Mouse (Mus musculus): ENCODE data around the gene Cept1.
"Not testable (repeated sequence)": the region's sequence is repeated elsewhere in the genome, so short reads cannot be mapped to it uniquely, and the experiment has no call there.

Gene Cept1

GRCm38 (mm10) chr3:106547171-106547923 is at the start of gene Cept1, which contains the start of gene Dram2:
TSS of gene Cept1 (minus strand) at chr3:106547802.
TSS of gene Dram2 (plus strand) at chr3:106547798.
- DNase-seq (ENCODE audit: low read depth, low spot score) = peak; percentile 91

- DNase-seq (ENCODE audit: low read depth, low spot score) = not testable (repeated sequence)
These were observed 46.0 kb upstream of the Cept1 start for GRCm38 (mm10) chr3:106593631-106594030.

GRCm38 (mm10) chr3:106579296-106579695 is 31.7 kb upstream of the Cept1 start:
- DNase-seq (ENCODE audit: low read depth, low spot score) = no peak

- DNase-seq (ENCODE audit: low read depth, low spot score) = no peak
These were observed 25.6 kb upstream of the Cept1 start for GRCm38 (mm10) chr3:106573191-106573590.

GRCm38 (mm10) chr3:106565876-106566275 is 18.3 kb upstream of the Cept1 start:
- no peak for DNase-seq (ENCODE audit: low read depth, low spot score)

GRCm38 (mm10) chr3:106558271-106558670 is 10.7 kb upstream of the Cept1 start:
- DNase-seq (ENCODE audit: low read depth, low spot score) = no peak

- DNase-seq (ENCODE audit: low read depth, low spot score) = no peak
These were observed 8.2 kb upstream of the Cept1 start for GRCm38 (mm10) chr3:106555743-106556250.

GRCm38 (mm10) chr3:106553411-106553810 is 5.8 kb upstream of the Cept1 start:
- DNase-seq (ENCODE audit: low read depth, low spot score) = no peak

GRCm38 (mm10) chr3:106548971-106549370 is 1.4 kb upstream of the Cept1 start:
- no peak for DNase-seq (ENCODE audit: low read depth, low spot score)

- DNase-seq (ENCODE audit: low read depth, low spot score) = no peak
These were observed 430 bp upstream of the Cept1 start for GRCm38 (mm10) chr3:106547924-106548539.

- no peak for DNase-seq (ENCODE audit: low read depth, low spot score)
These were observed 2.8 kb downstream of the Cept1 start for GRCm38 (mm10) chr3:106544721-106545316.

GRCm38 (mm10) chr3:106533277-106533676 is 14.3 kb downstream of the Cept1 start:
- DNase-seq (ENCODE audit: low read depth, low spot score) = no peak

- no peak for DNase-seq (ENCODE audit: low read depth, low spot score)
These were observed 19.6 kb downstream of the Cept1 start for GRCm38 (mm10) chr3:106528032-106528431.

GRCm38 (mm10) chr3:106526411-106526810 is 21.2 kb downstream of the Cept1 start:
- DNase-seq (ENCODE audit: low read depth, low spot score) = no peak

GRCm38 (mm10) chr3:106522730-106523129 is 24.9 kb downstream of the Cept1 start:
- no peak for DNase-seq (ENCODE audit: low read depth, low spot score)

GRCm38 (mm10) chr3:106515016-106515415 is 32.6 kb downstream of the Cept1 start:
- DNase-seq (ENCODE audit: low read depth, low spot score) = no peak

- no peak for DNase-seq (ENCODE audit: low read depth, low spot score)
These were observed 36.9 kb downstream of the Cept1 start for GRCm38 (mm10) chr3:106510669-106511068.

GRCm38 (mm10) chr3:106502892-106503291 is 44.7 kb downstream of the Cept1 start:
- no peak for DNase-seq (ENCODE audit: low read depth, low spot score)

- no peak for DNase-seq (ENCODE audit: low read depth, low spot score)
These were observed 47.1 kb downstream of the Cept1 start for GRCm38 (mm10) chr3:106500510-106500909.

GRCm38 (mm10) chr3:106496996-106497395 is 50.6 kb downstream of the Cept1 start:
- DNase-seq (ENCODE audit: low read depth, low spot score) = no peak

GRCm38 (mm10) chr3:106496045-106496721 is 51.4 kb downstream of the Cept1 start:
- DNase-seq (ENCODE audit: low read depth, low spot score) = no peak
